Mouse (Mus musculus) cortical plate, adult 2 months (tissue): Measurements from ENCODE around the gene Sptlc3.

Experiments
- CTCF ChIP-seq: fragments of 200-500 bp; IDR thresholded peaks from 2 replicates; pipeline ENCODE4 v1.5.1; 2011; ENCODE audit warnings: mild to moderate bottlenecking, control low read depth, low read length; ENCODE audit not compliant: insufficient read depth; ENCODE audit errors: extremely low read depth
- POLR2A ChIP-seq: fragments of 200-500 bp; IDR thresholded peaks from 2 replicates; pipeline ENCODE4 v1.6.1; 2011; ENCODE audit warnings: mild to moderate bottlenecking, low read length, control low read depth; ENCODE audit not compliant: insufficient read depth; ENCODE audit errors: extremely low read depth

- TF ChIP-seq CTCF (no peak), POLR2A (no peak)
These were observed 155.8 kb downstream of the Sptlc3 start for GRCm38 (mm10) chr2:139649518-139649917.
